Mouse (Mus musculus) MEL (cell line): Measurements from ENCODE around the gene Gpr146. TPM values are rescaled to one million over a fixed set of nuclear protein-coding genes. Genes with fewer than 3 reads are reported as not detected.

Experiments used
- DNase-seq: peaks from one replicate; pipeline ENCODE4 v3.0.0; 2011; ENCODE audit warnings: low read depth, low spot score
- H3K27ac ChIP-seq: 2 replicates; pipeline ENCODE4 v1.5.1; 2012; ENCODE audit warnings: low read depth, mild to moderate bottlenecking, control low read depth, low read length, moderate library complexity; ENCODE audit not compliant: control insufficient read depth
- H3K27me3 ChIP-seq, 2 experiments: fragments of 150-350 bp in 1 of 2; sonication (generic) in 1 of 2; 2 replicates each; pipeline ENCODE4 v1.6.1; 2012; ENCODE audit warnings: low read length in 2 of 2, mild to moderate bottlenecking in 2 of 2, improper control_type of control experiment in 1 of 2, moderate library complexity in 1 of 2; ENCODE audit not compliant: insufficient read depth in 2 of 2, control insufficient read depth in 1 of 2
- H3K36me3 ChIP-seq, 2 experiments: 2 replicates each; pipeline ENCODE4 v1.6.1; 2012 to 2014; ENCODE audit warnings: low read length in 2 of 2, improper control_type of control experiment in 1 of 2, inconsistent platforms in 1 of 2, mild to moderate bottlenecking in 1 of 2; ENCODE audit not compliant: insufficient read depth in 2 of 2, control insufficient read depth in 1 of 2
- H3K4me1 ChIP-seq, 2 experiments: fragments of 150-350 bp in 1 of 2; sonication (generic) in 1 of 2; 2 replicates each; pipeline ENCODE4 v1.6.1; 2012; ENCODE audit warnings: low read length in 2 of 2, improper control_type of control experiment in 1 of 2, mild to moderate bottlenecking in 1 of 2; ENCODE audit not compliant: insufficient read depth in 2 of 2, control insufficient read depth in 1 of 2
- H3K4me3 ChIP-seq, 2 experiments: fragments of 150-350 bp in 1 of 2; sonication (generic) in 1 of 2; 2 replicates each; pipeline ENCODE4 v1.5.1; 2012; ENCODE audit warnings: low read depth in 2 of 2, low read length in 2 of 2, mild to moderate bottlenecking in 2 of 2, moderate library complexity in 2 of 2, control low read depth in 1 of 2, improper control_type of control experiment in 1 of 2; ENCODE audit not compliant: control insufficient read depth in 1 of 2, insufficient read depth in 1 of 2
- H3K79me2 ChIP-seq: 2 replicates; pipeline ENCODE4 v1.6.1; 2012; ENCODE audit warnings: mild to moderate bottlenecking, low read length, moderate library complexity; ENCODE audit not compliant: control insufficient read depth, poor library complexity, insufficient read depth
- H3K9ac ChIP-seq: 2 replicates; pipeline ENCODE4 v1.6.1; 2012; ENCODE audit warnings: low read depth, mild to moderate bottlenecking, control low read depth, low read length, moderate library complexity; ENCODE audit not compliant: control insufficient read depth, poor library complexity, severe bottlenecking
- H3K9me3 ChIP-seq: fragments of 150-350 bp; sonication (generic); replicated peaks from 2 replicates; pipeline ENCODE4 v1.6.1; 2012; ENCODE audit warnings: mild to moderate bottlenecking, low read length, improper control_type of control experiment, moderate library complexity; ENCODE audit not compliant: insufficient read depth
- BHLHE40 ChIP-seq: IDR thresholded peaks from 2 replicates; pipeline ENCODE4 v1.6.1; 2012; ENCODE audit warnings: low read depth, mild to moderate bottlenecking, inconsistent platforms, low read length, improper control_type of control experiment, borderline replicate concordance
- CHD1 ChIP-seq: IDR thresholded peaks from 2 replicates; pipeline ENCODE4 v1.6.1; 2012; ENCODE audit warnings: low read depth, mild to moderate bottlenecking, inconsistent platforms, low read length, improper control_type of control experiment
- CHD2 ChIP-seq: IDR thresholded peaks from 2 replicates; pipeline ENCODE4 v1.6.1; 2011; ENCODE audit warnings: low read length, improper control_type of control experiment
- CTCF ChIP-seq, 3 experiments: IDR thresholded peaks in 2 of 3; conservative IDR thresholded peaks in 1 of 3; 2 replicates each; pipeline ENCODE4 v1.5.1; 2011 to 2012; ENCODE audit warnings: low read length in 3 of 3, low read depth in 2 of 3, mild to moderate bottlenecking in 2 of 3, improper control_type of control experiment in 1 of 3, inconsistent platforms in 1 of 3, mixed read lengths in 1 of 3, moderate library complexity in 1 of 3; ENCODE audit not compliant: control insufficient read depth in 1 of 3, insufficient read depth in 1 of 3, poor library complexity in 1 of 3, severe bottlenecking in 1 of 3
- E2F4 ChIP-seq: IDR thresholded peaks from 2 replicates; pipeline ENCODE4 v1.6.1; 2011; ENCODE audit warnings: low read depth, low read length, improper control_type of control experiment, borderline replicate concordance
- ELF1 ChIP-seq: IDR thresholded peaks from 2 replicates; pipeline ENCODE4 v1.6.1; 2014; ENCODE audit warnings: low read depth, mild to moderate bottlenecking, inconsistent platforms, low read length, improper control_type of control experiment, moderate library complexity
- EP300 ChIP-seq, 2 experiments: IDR thresholded peaks; 2 replicates each; pipeline ENCODE4 v1.6.1; 2011; ENCODE audit warnings: improper control_type of control experiment in 2 of 2, low read length in 2 of 2, low read depth in 1 of 2, mild to moderate bottlenecking in 1 of 2
- ETS1 ChIP-seq: IDR thresholded peaks from 2 replicates; pipeline ENCODE4 v1.6.1; 2012; ENCODE audit warnings: low read depth, mild to moderate bottlenecking, inconsistent platforms, low read length, improper control_type of control experiment, moderate library complexity
- GABPA ChIP-seq: IDR thresholded peaks from 2 replicates; pipeline ENCODE4 v1.6.1; 2012; ENCODE audit warnings: low read depth, mild to moderate bottlenecking, inconsistent platforms, low read length, improper control_type of control experiment, moderate library complexity
- GATA1 ChIP-seq: IDR thresholded peaks from 2 replicates; pipeline ENCODE4 v1.6.1; 2011; ENCODE audit warnings: low read depth, low read length, improper control_type of control experiment
- MAX ChIP-seq: IDR thresholded peaks from 2 replicates; pipeline ENCODE4 v1.6.1; 2011; ENCODE audit warnings: low read length, improper control_type of control experiment
- MAZ ChIP-seq: IDR thresholded peaks from 2 replicates; pipeline ENCODE4 v1.6.1; 2012; ENCODE audit warnings: low read depth, mild to moderate bottlenecking, inconsistent platforms, low read length, improper control_type of control experiment
- MXI1 ChIP-seq: IDR thresholded peaks from 2 replicates; pipeline ENCODE4 v1.6.1; 2011; ENCODE audit warnings: mild to moderate bottlenecking, low read depth, low read length, improper control_type of control experiment
- MYB ChIP-seq: IDR thresholded peaks from 2 replicates; pipeline ENCODE4 v1.6.1; 2011; ENCODE audit warnings: mild to moderate bottlenecking, low read depth, low read length, improper control_type of control experiment
- MYC ChIP-seq: IDR thresholded peaks from 2 replicates; pipeline ENCODE4 v1.6.1; 2011; ENCODE audit warnings: low read depth, mild to moderate bottlenecking, low read length, improper control_type of control experiment, moderate library complexity
- NRF1 ChIP-seq: IDR thresholded peaks from 2 replicates; pipeline ENCODE4 v1.6.1; 2014; ENCODE audit warnings: low read depth, mild to moderate bottlenecking, inconsistent platforms, low read length, improper control_type of control experiment, moderate library complexity; ENCODE audit not compliant: poor library complexity, insufficient read depth, severe bottlenecking
- POLR2A ChIP-seq, 2 experiments: IDR thresholded peaks; 2 replicates each; pipeline ENCODE4 v1.6.1; 2011 to 2012; ENCODE audit warnings: low read length in 2 of 2, mild to moderate bottlenecking in 2 of 2, control low read depth in 1 of 2, improper control_type of control experiment in 1 of 2, low read depth in 1 of 2, moderate library complexity in 1 of 2; ENCODE audit not compliant: control insufficient read depth in 1 of 2, insufficient read depth in 1 of 2, poor library complexity in 1 of 2
- POLR2AphosphoS2 ChIP-seq: IDR thresholded peaks from 2 replicates; pipeline ENCODE4 v1.6.1; 2011; ENCODE audit warnings: low read length, improper control_type of control experiment
- POLR2AphosphoS5 ChIP-seq: IDR thresholded peaks from 2 replicates; pipeline ENCODE4 v1.6.1; 2012; ENCODE audit warnings: low read depth, borderline replicate concordance, mild to moderate bottlenecking, inconsistent platforms, low read length, moderate library complexity, mixed read lengths
- RAD21 ChIP-seq: IDR thresholded peaks from 2 replicates; pipeline ENCODE4 v1.6.1; 2011; ENCODE audit warnings: mild to moderate bottlenecking, low read depth, low read length, improper control_type of control experiment
- SMC3 ChIP-seq: IDR thresholded peaks from 2 replicates; pipeline ENCODE4 v1.6.1; 2011; ENCODE audit warnings: low read depth, low read length, improper control_type of control experiment
- TBP ChIP-seq: IDR thresholded peaks from 2 replicates; pipeline ENCODE4 v1.8.0; 2011; ENCODE audit warnings: low read depth, low read length, improper control_type of control experiment
- TCF12 ChIP-seq: IDR thresholded peaks from 2 replicates; pipeline ENCODE4 v1.6.1; 2014; ENCODE audit warnings: low read depth, mild to moderate bottlenecking, inconsistent platforms, low read length, improper control_type of control experiment, moderate library complexity
- USF2 ChIP-seq, 2 experiments: IDR thresholded peaks; 2 replicates each; pipeline ENCODE4 v1.6.1; 2011 to 2012; ENCODE audit warnings: improper control_type of control experiment in 2 of 2, low read length in 2 of 2, borderline replicate concordance in 1 of 2, inconsistent platforms in 1 of 2, low read depth in 1 of 2, mild to moderate bottlenecking in 1 of 2; ENCODE audit not compliant: insufficient read depth in 1 of 2
- ZC3H11A ChIP-seq: IDR thresholded peaks from 2 replicates; pipeline ENCODE4 v1.6.1; 2012; ENCODE audit warnings: low read depth, mild to moderate bottlenecking, inconsistent platforms, low read length, improper control_type of control experiment
- ZKSCAN1 ChIP-seq: IDR thresholded peaks from 2 replicates; pipeline ENCODE4 v1.6.1; 2012; ENCODE audit warnings: low read depth, mild to moderate bottlenecking, inconsistent platforms, low read length, improper control_type of control experiment, moderate library complexity
- ZMIZ1 ChIP-seq: IDR thresholded peaks from 2 replicates; pipeline ENCODE4 v1.6.1; 2012; ENCODE audit warnings: low read depth, mild to moderate bottlenecking, inconsistent platforms, low read length, improper control_type of control experiment, moderate library complexity
- polyA plus RNA-seq, 2 experiments: library from polyadenylated mRNA; stranded (reverse) in 1 of 2; unstranded in 1 of 2; fragments of >175 nt in 1 of 2; fragments of >200 nt in 1 of 2; gene quantifications; 2 replicates each; pipeline versions ENCODE4 v1.2.1 to v1.2.4; 2012; ENCODE audit warnings: low replicate concordance in 2 of 2, low read depth in 1 of 2; ENCODE audit not compliant: insufficient read length in 2 of 2, insufficient read depth in 1 of 2, missing spikeins in 1 of 2
- total RNA-seq: library from RNA; depleted of rRNA; stranded (reverse); fragments of 300-350 nt; gene quantifications from 2 replicates; pipeline ENCODE4 v1.2.3, GENCODE M21; 2012

Gpr146 gene
- total and polyA plus RNA-seq, 3 experiments = 0.92 to 4.5 TPM; not detected in 1

- H3K4me1 ChIP-seq = no peaks in the 10 kb centered on the region
- H3K4me3 ChIP-seq = no peak overlapping the region
- no peaks in the 10 kb centered on the region for H3K79me2 ChIP-seq
- DNase-seq = no peak
- H3K36me3 ChIP-seq = no peaks in the 10 kb centered on the region
- H3K27me3 ChIP-seq = no peaks in the 10 kb centered on the region
- no peak overlapping the region for H3K9ac ChIP-seq
- H3K27ac ChIP-seq = no peak overlapping the region
- no peak for TF ChIP-seq BHLHE40
- no peak for TF ChIP-seq MAX
- no peak for TF ChIP-seq ZKSCAN1
- TF ChIP-seq E2F4 = no peak
- TF ChIP-seq CHD1 = no peak
- TF ChIP-seq EP300 (IDR thresholded peaks at IDR 0.05; ENCODE audit: low read depth in 1 of 2, low read length in 2 of 2) = no peak
- no peak for TF ChIP-seq CHD2
- TF ChIP-seq GABPA = no peak
- TF ChIP-seq ZMIZ1 = no peak
- TF ChIP-seq POLR2AphosphoS2 = no peak
- TF ChIP-seq GATA1 = no peak
- no peak for TF ChIP-seq RAD21
- no peak for TF ChIP-seq ELF1
- no peak for TF ChIP-seq USF2 (IDR thresholded peaks at IDR 0.05; ENCODE audit: borderline replicate concordance in 1 of 2, insufficient read depth in 1 of 2, low read depth in 1 of 2, low read length in 2 of 2)
- no peak for TF ChIP-seq ETS1
- no peak for TF ChIP-seq CTCF (IDR thresholded peaks at IDR 0.05 in 2 of 3, conservative IDR thresholded peaks at IDR 0.05 in 1 of 3; ENCODE audit: control insufficient read depth in 1 of 3, insufficient read depth in 1 of 3, low read depth in 2 of 3, low read length in 3 of 3, poor library complexity in 1 of 3, severe bottlenecking in 1 of 3)
- H3K9me3 ChIP-seq = no peaks in the 10 kb centered on the region
Measured at GRCm38 (mm10) chr5:139332590-139333272, 44.8 kb upstream of the Gpr146 start.

- TF ChIP-seq ETS1 (no peak), POLR2AphosphoS5 (no peak), MXI1 (no peak), MYC (no peak), TCF12 (no peak), SMC3 (no peak), ZC3H11A (no peak), RAD21 (no peak), POLR2A (IDR thresholded peaks at IDR 0.05; ENCODE audit: control insufficient read depth in 1 of 2, insufficient read depth in 1 of 2, low read depth in 1 of 2, low read length in 2 of 2, poor library complexity in 1 of 2) (no peak), GATA1 (no peak), ELF1 (no peak), TBP (no peak), E2F4 (no peak), MAZ (no peak), CHD2 (no peak), CHD1 (no peak), NRF1 (no peak), MYB (no peak), POLR2AphosphoS2 (no peak), MAX (no peak)
Measured at GRCm38 (mm10) chr5:139333301-139334013, 44.0 kb upstream of the Gpr146 start.

More at GRCm38 (mm10) chr5:139333301-139334013, 44.0 kb upstream of the Gpr146 start:
- H3K9me3 ChIP-seq = no peaks in the 10 kb centered on the region
- H3K27ac ChIP-seq = no peak overlapping the region
- no peaks in the 10 kb centered on the region for H3K4me1 ChIP-seq
- no peak overlapping the region for H3K9ac ChIP-seq
- H3K27me3 ChIP-seq = no peaks in the 10 kb centered on the region
- H3K4me3 ChIP-seq = no peak overlapping the region
- peak; percentile 18 for DNase-seq
- no peaks in the 10 kb centered on the region for H3K79me2 ChIP-seq
- H3K36me3 ChIP-seq = no peaks in the 10 kb centered on the region
